ENCODE assay signal across 9 mouse cellular contexts in the genomic region with DNA sequence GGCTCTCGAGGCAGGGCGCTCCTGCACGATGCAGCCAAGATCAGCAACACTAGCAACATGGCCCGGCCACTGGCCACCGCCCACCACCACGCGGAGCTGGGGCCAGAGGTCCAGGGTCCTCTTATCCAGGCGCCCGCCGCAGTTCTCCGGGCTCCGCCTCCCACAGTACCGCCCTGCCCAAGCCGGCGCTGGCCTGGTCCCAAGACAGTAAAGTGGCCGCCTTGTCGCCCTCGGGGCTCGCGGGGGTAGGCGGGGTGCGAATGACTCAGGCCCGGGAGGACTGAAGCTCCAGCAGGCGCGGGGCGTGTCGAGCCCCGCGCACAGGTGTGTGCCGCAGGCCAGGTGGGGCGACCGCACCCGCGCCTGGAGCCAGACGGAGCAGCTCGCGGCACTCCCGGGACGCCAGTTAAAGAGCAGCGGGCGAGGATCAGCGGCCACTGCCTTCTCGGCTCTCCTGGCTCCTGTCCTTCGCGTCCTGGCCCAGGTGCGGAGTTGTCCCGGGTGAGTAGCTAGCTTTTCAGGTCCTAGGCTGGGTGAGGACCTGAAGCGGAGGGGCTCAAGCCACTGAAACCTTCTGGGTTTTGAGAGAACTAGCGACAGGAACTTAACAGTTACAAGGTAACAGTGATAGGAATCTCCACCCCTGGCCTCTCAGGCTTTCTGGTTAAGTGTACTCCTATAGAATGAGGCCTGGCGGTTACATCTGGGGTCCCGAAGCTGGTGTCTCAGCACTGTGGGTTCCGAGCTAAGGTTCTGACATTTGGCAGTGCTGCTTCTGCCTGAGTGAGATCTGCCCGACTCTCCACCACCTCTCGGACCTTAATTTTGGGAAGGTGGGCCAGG. TPM values are rescaled to one million over a fixed set of nuclear protein-coding genes. Genes with fewer than 3 reads are reported as not detected.
DNase-seq lines count a peak whose midpoint lies in the region; ATAC-seq and TF ChIP-seq lines count a peak whose summit lies in the region.
"Had no signal": no experiment of that assay in that cellular context is flagged by ENCODE, and none has a peak within 500 bp of the region (broad histone marks: within the 10 kb centered on the region; RNA-seq: fewer than 3 reads in every experiment).

A gene (minus strand): TSS at position 164 of the 843 bp plus-strand sequence.
A gene (plus strand): TSS at position 291 of the 843 bp plus-strand sequence.

- H3K27ac ChIP-seq in left cerebral cortex, adult 2 months: peak within 1 kb of the TSS; percentile 60
- no peak within 1 kb of the TSS for H3K27ac ChIP-seq in cortical plate, adult 2 months (ENCODE audit: insufficient read depth, low read length)
- no peak within 1 kb of the TSS for H3K27ac ChIP-seq in liver, embryonic 13.5 days

- intact Hi-C loops in left cerebral cortex, adult 2 months (cut with DNase I): no loop called here

- peak; percentile 77 for ATAC-seq in granulocyte monocyte progenitor cell, adult 5-6 weeks (replicated peaks; ENCODE audit: poor library complexity, severe bottlenecking)
- peak; percentile 63 for ATAC-seq in liver, embryonic 13.5 days (ENCODE audit: low read depth)

- H3K9me3 ChIP-seq in liver, embryonic 13.5 days (replicated peaks): no peaks in the 10 kb centered on the region
- H3K9me3 ChIP-seq: G1E had no signal

- peak within 1 kb of the TSS; percentile 43; the same call in 1 of the 2 replicates for H3K9ac ChIP-seq in liver, embryonic 13.5 days

- no peaks in the 10 kb centered on the region for H3K36me3 ChIP-seq in liver, embryonic 13.5 days
- H3K36me3 ChIP-seq: G1E had no signal

- TF ChIP-seq POLR2A in cortical plate, adult 2 months (IDR thresholded peaks at IDR 0.05; ENCODE audit: extremely low read depth, insufficient read depth, low read length): no peak

- peak within 1 kb of the TSS; percentile 62 for H3K4me2 ChIP-seq in liver, embryonic 13.5 days

- H3K4me3 ChIP-seq in left cerebral cortex, adult 2 months: peak within 1 kb of the TSS; percentile 42
- peak within 1 kb of the TSS; percentile 17; the same call in 1 of the 2 replicates for H3K4me3 ChIP-seq in cortical plate, adult 2 months (ENCODE audit: insufficient read depth, low read length)
- H3K4me3 ChIP-seq in liver, embryonic 13.5 days (replicated peaks): peak within 1 kb of the TSS; percentile 47

- no peak for TF ChIP-seq CTCF in left cerebral cortex, adult 2 months (IDR thresholded peaks at IDR 0.05)
- no peak for TF ChIP-seq CTCF in cortical plate, adult 2 months (IDR thresholded peaks at IDR 0.05; ENCODE audit: extremely low read depth, insufficient read depth, low read length)

- DNase-seq in left cerebral cortex, adult 2 months (ENCODE audit: extremely low spot score in 1 of 2, low spot score in 2 of 2): peak; percentile 37 to 42
- no peak for DNase-seq in left cerebral cortex, adult 8-10 months (ENCODE audit: low spot score in 2 of 2)
- peak; percentile 89 for DNase-seq in kidney, adult 11 months
- no peak for DNase-seq in liver, embryonic 13.5 days
- DNase-seq in monocyte, adult 2 months (ENCODE audit: low read depth in 1 of 2, low spot score in 2 of 2): peak; percentile 5 to 6
- peak; percentile 59 for DNase-seq in thymus, postnatal 25 days

- peaks cover 29% of the 10 kb centered on the region for H3K27me3 ChIP-seq in liver, embryonic 13.5 days

- no peaks in the 10 kb centered on the region; the same call in 1 of the 2 replicates for H3K4me1 ChIP-seq in cortical plate, adult 2 months (ENCODE audit: control insufficient read depth, insufficient read depth, low read length)
- peaks cover 9% of the 10 kb centered on the region; the same call in 1 of the 2 replicates for H3K4me1 ChIP-seq in liver, embryonic 13.5 days (replicated peaks)

- 11% methylated on average over 51 of the region's 54 CpGs for WGBS in liver, embryonic 13.5 days (ENCODE audit: insufficient replicate concordance)

RNA-seq across cellular contexts. Expression of the first gene that starts in this region (rescaled TPM):
- 1 to 10 TPM; 1.0 to 1.5 TPM for total RNA-seq in left cerebral cortex, adult 2 months (2021)
- total RNA-seq in left cerebral cortex, adult 8-10 months (2022): 1 to 10 TPM; 1.3 to 1.9 (median 1.6) TPM
- 1.7 and 1.8 TPM in 2 replicates for polyA plus RNA-seq in cortical plate, adult 2 months (2012; rRNA removed)
- total RNA-seq in granulocyte monocyte progenitor cell, adult 5-6 weeks (2014; fragmentation: Nextera tagmentation): 4.0 and 13.5 TPM in 2 replicates
- total RNA-seq in granulocyte monocyte progenitor cell, adult 5-6 weeks (2017): 5.2 and 7.2 TPM in 2 replicates
- polyA plus RNA-seq in liver, embryonic 13.5 days (2015; fragmentation: Nextera tagmentation; extraction: Ambion mirVana): 0.67 and 0.69 TPM in 2 replicates
- polyA plus RNA-seq: G1E had no signal

RNA-seq across cellular contexts. Expression of the second gene that starts in this region (rescaled TPM):
- 1 to 10 TPM; 1.6 to 2.2 TPM for total RNA-seq in left cerebral cortex, adult 2 months (2021)
- 1 to 10 TPM; 2.5 to 3.9 (median 3.1) TPM for total RNA-seq in left cerebral cortex, adult 8-10 months (2022)
- polyA plus RNA-seq in cortical plate, adult 2 months (2012; rRNA removed): 2.2 and 2.3 TPM in 2 replicates
- 95.5 and 110 TPM in 2 replicates for total RNA-seq in granulocyte monocyte progenitor cell, adult 5-6 weeks (2014; fragmentation: Nextera tagmentation)
- 95.6 and 95.7 TPM in 2 replicates for total RNA-seq in granulocyte monocyte progenitor cell, adult 5-6 weeks (2017)
- polyA plus RNA-seq in liver, embryonic 13.5 days (2015; fragmentation: Nextera tagmentation; extraction: Ambion mirVana): 0.44 and 0.53 TPM in 2 replicates
- polyA plus RNA-seq: G1E had no signal

Comparison
In these comparisons a context has a peak if more than half of its experiments do, and no peak if none do; other contexts are left out.
1. RNA of the second gene that starts in this region (total RNA-seq): 95.5 to 110 TPM in granulocyte monocyte progenitor cell, adult 5-6 weeks; 2.5 to 3.9 TPM in left cerebral cortex, adult 8-10 months and 1.6 to 2.2 TPM in left cerebral cortex, adult 2 months; every median in the first group is over 10 times any median in the second.
2. DNase-seq: peak in left cerebral cortex, adult 2 months (2 of 2), kidney, adult 11 months (single experiment), monocyte, adult 2 months (2 of 2) and thymus, postnatal 25 days (single experiment); none in left cerebral cortex, adult 8-10 months (0 of 2) and liver, embryonic 13.5 days (single experiment).
3. Peak in ATAC-seq, H3K4me3 ChIP-seq, H3K9ac ChIP-seq and H3K4me2 ChIP-seq in liver, embryonic 13.5 days; RNA of the genes that start here not detected or under 1 TPM.
4. Peak in every context shown above with its lines, with median percentiles within 50 percentile points of each other: H3K4me3 ChIP-seq.